Mouse (Mus musculus) stomach, postnatal 0 days (tissue): Measurements from ENCODE around the gene Hpdl. TPM values are rescaled to one million over a fixed set of nuclear protein-coding genes. Genes with fewer than 3 reads are reported as not detected.

Experiments
- ATAC-seq: fragments of 200-750 bp; cut with Nextera tagmentation; 2 replicates; pipeline ENCODE4 v1.8.0; 2017; ENCODE audit not compliant: low FRiP score, low TSS enrichment
- DNase-seq: peaks from one replicate; pipeline ENCODE4 v3.0.0-alpha.2; 2016; ENCODE audit warnings: low spot score
- H3K27ac ChIP-seq: fragments of 300-500 bp; sonication (generic); replicated peaks from 2 replicates; pipeline ENCODE4 v1.5.1; 2014; ENCODE audit warnings: mild to moderate bottlenecking, control low read depth
- H3K27me3 ChIP-seq: fragments of 300-500 bp; sonication (generic); 2 replicates; pipeline ENCODE4 v1.6.1; 2014; ENCODE audit warnings: low read length; ENCODE audit not compliant: control insufficient read depth, insufficient read depth
- H3K36me3 ChIP-seq: fragments of 300-500 bp; sonication (generic); 2 replicates; pipeline ENCODE4 v1.6.1; 2014; ENCODE audit warnings: low read length, mixed read lengths; ENCODE audit not compliant: control insufficient read depth, insufficient read depth
- H3K4me1 ChIP-seq: fragments of 300-500 bp; sonication (generic); replicated peaks from 2 replicates; pipeline ENCODE4 v1.6.1; 2014; ENCODE audit warnings: antibody characterized with exemption; ENCODE audit not compliant: control insufficient read depth, insufficient read depth
- H3K4me2 ChIP-seq: fragments of 300-500 bp; sonication (generic); replicated peaks from 2 replicates; pipeline ENCODE4 v1.6.1; 2014; ENCODE audit warnings: low read depth, mild to moderate bottlenecking, control low read depth, moderate library complexity
- H3K4me3 ChIP-seq: fragments of 300-500 bp; sonication (generic); 2 replicates; pipeline ENCODE4 v1.5.1; 2014; ENCODE audit warnings: low read depth, low read length, control low read depth
- H3K9ac ChIP-seq: fragments of 300-500 bp; sonication (generic); 2 replicates; pipeline ENCODE4 v1.6.1; 2014; ENCODE audit warnings: mild to moderate bottlenecking, low read length, control low read depth, mixed read lengths
- H3K9me3 ChIP-seq: fragments of 300-500 bp; sonication (generic); 2 replicates; pipeline ENCODE4 v1.6.1; 2016; ENCODE audit warnings: low read length; ENCODE audit not compliant: control insufficient read depth
- CTCF ChIP-seq: IDR thresholded peaks from 2 replicates; pipeline ENCODE4 v1.5.1; 2016; ENCODE audit warnings: antibody characterized with exemption, low read depth, mild to moderate bottlenecking, moderate library complexity
- EP300 ChIP-seq: optimal IDR thresholded peaks from 2 replicates; pipeline ENCODE3; 2016; ENCODE audit warnings: antibody characterized with exemption
- WGBS: fragments of 180-500 bp; shearing (Covaris S2); extraction: QIAGEN DNeasy Blood & Tissue Kit; methylation state at CpG from one replicate; pipeline ENCODE4 v1.1.7; 2014; 5-methylcytosine and 5-hydroxymethylcytosine counted together
- polyA plus RNA-seq: library from polyadenylated mRNA; unstranded; fragments of >200 nt; fragmentation: Nextera tagmentation; extraction: Ambion mirVana; gene quantifications from 2 replicates; pipeline ENCODE4 v1.2.1, GENCODE M21; 2015

Gene Hpdl
- polyA plus RNA-seq, 1 experiment from 2014 or later, result 0.51 TPM

GRCm38 (mm10) chr4:116782171-116782570 is 39.3 kb downstream of the Hpdl start:
- no peak overlapping the region for H3K27ac ChIP-seq
- DNase-seq (no peak), ATAC-seq (no peak)
- H3K4me3 ChIP-seq, result no peak overlapping the region
- H3K36me3 ChIP-seq, result no peaks in the 10 kb centered on the region
- no peaks in the 10 kb centered on the region for H3K4me1 ChIP-seq
- no peaks in the 10 kb centered on the region for H3K27me3 ChIP-seq
- H3K4me2 ChIP-seq, result no peak overlapping the region
- WGBS, result 44% methylated on average over 8 of the region's 8 CpGs
- H3K9me3 ChIP-seq, result no peaks in the 10 kb centered on the region
- no peak overlapping the region for H3K9ac ChIP-seq
- no peak for TF ChIP-seq EP300
- no peak for TF ChIP-seq CTCF

- no peak for ATAC-seq
- WGBS, result 64% methylated on average over 2 of the region's 2 CpGs
- TF ChIP-seq CTCF, result no peak
- TF ChIP-seq EP300, result no peak
These were observed 40.1 kb downstream of the Hpdl start for GRCm38 (mm10) chr4:116781366-116781765.

GRCm38 (mm10) chr4:116780541-116780940 is 41.0 kb downstream of the Hpdl start:
- WGBS, result 54% methylated on average over 2 of the region's 2 CpGs
- Histone ChIP-seq H3K4me1 (no peaks in the 10 kb centered on the region), H3K4me3 (no peak overlapping the region), H3K27me3 (no peaks in the 10 kb centered on the region), H3K9ac (no peak overlapping the region), H3K9me3 (no peaks in the 10 kb centered on the region), H3K36me3 (no peaks in the 10 kb centered on the region), H3K4me2 (no peak overlapping the region), H3K27ac (no peak overlapping the region)
- no peak for ATAC-seq
- DNase-seq, result no peak
- TF ChIP-seq EP300 (no peak), CTCF (no peak)

More at GRCm38 (mm10) chr4:116781366-116781765, 40.1 kb downstream of the Hpdl start:
- H3K4me3 ChIP-seq, result no peak overlapping the region
- H3K9me3 ChIP-seq, result no peaks in the 10 kb centered on the region
- H3K9ac ChIP-seq, result no peak overlapping the region
- no peaks in the 10 kb centered on the region for H3K36me3 ChIP-seq
- no peaks in the 10 kb centered on the region for H3K4me1 ChIP-seq
- H3K4me2 ChIP-seq, result no peak overlapping the region
- DNase-seq, result no peak
- H3K27ac ChIP-seq, result no peak overlapping the region
- H3K27me3 ChIP-seq, result no peaks in the 10 kb centered on the region

GRCm38 (mm10) chr4:116777079-116777478 is 44.4 kb downstream of the Hpdl start:
- no peak for ATAC-seq
- 80% methylated on average over 3 of the region's 3 CpGs for WGBS
- Histone ChIP-seq H3K9ac (no peak overlapping the region), H3K4me1 (no peaks in the 10 kb centered on the region), H3K9me3 (no peaks in the 10 kb centered on the region), H3K27ac (no peak overlapping the region), H3K27me3 (no peaks in the 10 kb centered on the region), H3K4me3 (no peak overlapping the region), H3K4me2 (no peak overlapping the region), H3K36me3 (no peaks in the 10 kb centered on the region)
- TF ChIP-seq EP300 (no peak), CTCF (no peak)
- DNase-seq, result no peak

GRCm38 (mm10) chr4:116776391-116776790 is 45.1 kb downstream of the Hpdl start:
- Histone ChIP-seq H3K27ac (no peak overlapping the region), H3K4me2 (no peak overlapping the region), H3K4me3 (no peak overlapping the region), H3K27me3 (no peaks in the 10 kb centered on the region), H3K36me3 (no peaks in the 10 kb centered on the region), H3K9me3 (no peaks in the 10 kb centered on the region), H3K9ac (no peak overlapping the region), H3K4me1 (no peaks in the 10 kb centered on the region)
- 96% methylated on average over 5 of the region's 5 CpGs for WGBS
- DNase-seq (no peak), ATAC-seq (no peak)
- TF ChIP-seq EP300, result no peak
- TF ChIP-seq CTCF, result peak; percentile 28; the same call in 1 of the 2 replicates

Other genes starting within 250 kb of the Hpdl start
- 4.7 and 5.3 TPM in 2 replicates for gene Ccdc17, start 225.1 kb downstream of the Hpdl start, polyA plus RNA-seq
- 32.9 TPM in 2 replicates for gene Nasp, start 193.8 kb downstream of the Hpdl start, polyA plus RNA-seq
- gene Akr1a1, start 170.0 kb downstream of the Hpdl start, polyA plus RNA-seq, result 755 and 765 TPM in 2 replicates
- gene Prdx1, start 136.2 kb downstream of the Hpdl start, polyA plus RNA-seq, result 1,868 and 2,021 TPM in 2 replicates
- 9.8 and 11.8 TPM in 2 replicates for gene Mmachc, start 113.3 kb downstream of the Hpdl start, polyA plus RNA-seq
- gene Ccdc163, start 113.2 kb downstream of the Hpdl start, polyA plus RNA-seq, result 9.8 and 11.0 TPM in 2 replicates
- 2.3 and 2.6 TPM in 2 replicates for gene Tesk2, start 100.8 kb downstream of the Hpdl start, polyA plus RNA-seq
- 16.0 and 17.3 TPM in 2 replicates for gene Toe1, start 14.1 kb downstream of the Hpdl start, polyA plus RNA-seq
- 3.1 and 3.9 TPM in 2 replicates for gene Mutyh, start 14.0 kb downstream of the Hpdl start, polyA plus RNA-seq
- gene Zswim5, start 55.7 kb upstream of the Hpdl start, polyA plus RNA-seq, result 0.04 and 0.06 TPM in 2 replicates
- 38.3 and 47.3 TPM in 2 replicates for gene Urod, start 172.7 kb upstream of the Hpdl start, polyA plus RNA-seq
- gene Hectd3, start 173.6 kb upstream of the Hpdl start, polyA plus RNA-seq, result 6.3 and 7.4 TPM in 2 replicates
- gene Eif2b3, start 197.7 kb upstream of the Hpdl start, polyA plus RNA-seq, result 29.9 and 30.1 TPM in 2 replicates